ENCODE assay signal across 8 mouse cellular contexts in the genomic region with DNA sequence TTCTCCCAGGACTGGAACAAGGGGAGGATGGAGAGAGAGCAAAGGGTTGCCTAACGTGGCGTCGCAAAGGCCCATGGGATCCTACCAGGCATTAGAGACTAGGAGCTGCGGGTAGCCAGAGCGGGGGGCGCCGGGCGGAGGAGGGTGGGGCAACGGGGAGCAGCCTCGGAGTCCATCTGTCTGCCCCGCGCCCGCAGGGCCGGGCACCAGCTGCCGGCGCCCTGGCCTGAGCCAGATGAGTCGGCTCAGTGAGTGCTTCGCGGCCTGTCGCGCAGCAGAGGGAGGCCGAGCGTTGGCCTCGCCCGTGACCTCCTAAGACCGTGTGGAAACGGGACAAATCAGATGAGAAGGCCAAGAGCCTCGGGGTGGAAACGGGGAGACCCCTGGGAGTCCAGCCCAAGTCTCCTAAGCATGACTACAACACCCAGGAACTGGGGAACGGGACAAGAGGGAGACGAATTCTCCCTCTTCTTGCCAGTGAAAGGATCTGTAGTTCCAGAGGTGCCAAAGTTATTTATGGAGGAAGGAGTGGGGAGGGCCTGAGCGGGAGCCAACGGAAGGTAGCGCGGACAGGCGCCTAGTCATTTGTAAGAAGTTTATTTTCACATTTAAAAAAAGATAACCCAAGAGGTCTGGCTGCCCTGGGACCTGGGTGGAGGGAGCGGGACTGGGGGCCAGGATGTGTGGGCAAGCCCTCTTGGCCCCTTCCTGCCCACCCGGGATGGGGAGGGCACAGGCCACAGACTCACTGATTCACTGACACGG. TPM values are rescaled to one million over a fixed set of nuclear protein-coding genes. Genes with fewer than 3 reads are reported as not detected.
DNase-seq lines count a peak whose midpoint lies in the region; ATAC-seq and TF ChIP-seq lines count a peak whose summit lies in the region.

No protein-coding gene starts in this region.

- WGBS in neural tube, embryonic 13.5 days: under 1% methylated on average over 39 of the region's 39 CpGs

- peaks cover 0 to 4% of the 10 kb centered on the region in 2 experiments; a peak in 2 of 4 replicates for H3K4me1 ChIP-seq in ES-E14 (ENCODE audit: control insufficient read depth in 2 of 2, insufficient read depth in 2 of 2, low read length in 2 of 2, poor library complexity in 1 of 2)
- peaks cover 45% of the 10 kb centered on the region for H3K4me1 ChIP-seq in neural tube, embryonic 13.5 days (replicated peaks)

- H3K9me3 ChIP-seq in ES-E14 (ENCODE audit: control insufficient read depth, insufficient read depth, low read depth, low read length): no peaks in the 10 kb centered on the region
- H3K9me3 ChIP-seq in neural tube, embryonic 13.5 days: no peaks in the 10 kb centered on the region

- no peak overlapping the region for H3K9ac ChIP-seq in ES-E14 (ENCODE audit: insufficient read depth, low read depth, low read length, poor library complexity, severe bottlenecking)
- peak overlapping the region; percentile 49 for H3K9ac ChIP-seq in neural tube, embryonic 13.5 days

- H3K27ac ChIP-seq in ES-E14 (ENCODE audit: insufficient read depth, low read depth, low read length, poor library complexity, severe bottlenecking): no peak overlapping the region
- peak overlapping the region; percentile 10; the same call in 1 of the 2 replicates for H3K27ac ChIP-seq in neural tube, embryonic 13.5 days (replicated peaks)

- ATAC-seq in neural tube, embryonic 13.5 days (ENCODE audit: low read depth): peak; percentile 60; the same call in 1 of the 2 replicates
- no peak for ATAC-seq in activated CD4-positive, CD25-positive, alpha-beta regulatory T cell, adult 4 months

- intact Hi-C loops in gastrocnemius, postnatal 14 days (cut with DNase I; ENCODE audit: low total_unique reads): no loop called here

- H3K27me3 ChIP-seq in neural tube, embryonic 13.5 days: peaks cover 99% of the 10 kb centered on the region

- no peak for DNase-seq in ES-E14 (ENCODE audit: low read depth, low spot score)
- peak; percentile 61 for DNase-seq in adrenal gland, postnatal 10 days
- peak; percentile 36 for DNase-seq in gastrocnemius, postnatal 14 days
- peak; percentile 15 for DNase-seq in kidney, postnatal 14 days
- DNase-seq in right cerebral cortex, postnatal 10 days (ENCODE audit: low spot score in 2 of 2): no peak
- no peak for DNase-seq in frontal cortex, postnatal 36 days (ENCODE audit: low spot score in 2 of 2)

- peaks cover 4% of the 10 kb centered on the region; the same call in 1 of the 2 replicates for H3K36me3 ChIP-seq in ES-E14 (ENCODE audit: control insufficient read depth, insufficient read depth, low read length, poor library complexity, severe bottlenecking)
- peaks cover 15% of the 10 kb centered on the region for H3K36me3 ChIP-seq in neural tube, embryonic 13.5 days

- peak overlapping the region; percentile 43 for H3K4me2 ChIP-seq in neural tube, embryonic 13.5 days

- H3K4me3 ChIP-seq in ES-E14 (ENCODE audit: insufficient read depth in 1 of 2, low read depth in 1 of 2, low read length in 2 of 2, poor library complexity in 1 of 2, severe bottlenecking in 1 of 2): peak overlapping the region; percentile 48 to 49
- peak overlapping the region; percentile 21 for H3K4me3 ChIP-seq in neural tube, embryonic 13.5 days

- in situ Hi-C loops in ES-E14 (cut with MboI; ENCODE audit: low sequenced_read_pairs in 2 of 2, unreplicated experiment in 2 of 2): loop anchor here in 1 of 2 experiments (25.0 kb wide), 1 partner anchor 329 kb away; no protein-coding TSS in a partner anchor

TF ChIP-seq in ES-E14, 5 proteins besides CTCF, POLR2A, EP300 and RAD21:
- TF ChIP-seq ZC3H11A (IDR thresholded peaks at IDR 0.05; ENCODE audit: borderline replicate concordance, low read depth, low read length) (no peak), MAFK (IDR thresholded peaks at IDR 0.05; ENCODE audit: insufficient read depth, low read depth, low read length) (no peak), ZNF384 (IDR thresholded peaks at IDR 0.05; ENCODE audit: low read depth, low read length) (no peak), HCFC1 (IDR thresholded peaks at IDR 0.05; ENCODE audit: borderline replicate concordance, insufficient read depth, low read length) (no peak), CHD2 (IDR thresholded peaks at IDR 0.05; ENCODE audit: low read depth, low read length) (no peak)

RNA-seq across cellular contexts. Expression of a gene that starts 7.9 kb away (rescaled TPM):
- 0.18 and 0.26 TPM in 2 replicates for total RNA-seq in ES-E14 (2012; rRNA removed)
- under 1 TPM; 0.12 to 0.24 TPM for total RNA-seq in adrenal gland, postnatal 10 days (2021)
- total RNA-seq in gastrocnemius, postnatal 14 days (2021): not detected
- 7.5 and 8.3 TPM in 2 replicates for polyA plus RNA-seq in neural tube, embryonic 13.5 days (2015; fragmentation: Nextera tagmentation; extraction: Ambion mirVana)
- not detected for polyA plus RNA-seq in activated CD4-positive, CD25-positive, alpha-beta regulatory T cell, adult 4 months (2017; shearing (Covaris generic))

Comparison
In these comparisons a context has a peak if more than half of its experiments do, and no peak if none do; other contexts are left out.
1. DNase-seq: peak in adrenal gland, postnatal 10 days (single experiment), gastrocnemius, postnatal 14 days (single experiment) and kidney, postnatal 14 days (single experiment); none in ES-E14 (single experiment), right cerebral cortex, postnatal 10 days (0 of 2) and frontal cortex, postnatal 36 days (0 of 2).